Mouse (Mus musculus): ENCODE data around the gene Zfp101.

Gene Zfp101

GRCm38 (mm10) chr17:33394182-33395034, at the start of gene Zfp101:
Gene Zfp101, minus strand, starts transcription at chr17:33394641.
- DNase-seq (ENCODE audit: low read depth, low spot score) = peak; percentile 95

DNA sequence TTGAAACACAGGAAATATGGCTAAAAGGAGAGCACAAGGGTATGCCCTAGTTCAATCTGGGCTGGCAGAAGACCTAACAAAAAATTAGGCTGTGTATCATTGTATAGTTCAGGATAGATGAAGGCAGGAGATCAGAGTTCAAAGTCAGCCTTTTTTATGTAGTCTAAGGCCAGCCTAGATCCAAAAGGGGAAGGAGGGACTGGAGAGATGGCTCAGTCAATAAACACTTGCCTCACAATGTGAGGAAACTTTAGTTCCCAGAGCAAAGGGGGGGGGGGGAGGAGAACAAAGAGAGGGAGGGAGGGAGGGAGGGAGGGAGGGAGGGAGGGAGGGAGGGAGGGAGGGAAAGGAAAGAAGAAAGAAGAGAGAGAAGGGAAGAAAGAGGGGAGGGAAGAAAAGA, 46.7 kb upstream of the Zfp101 start:
- DNase-seq (ENCODE audit: low read depth, low spot score) = no peak

GRCm38 (mm10) chr17:33439922-33440321, 45.5 kb upstream of the Zfp101 start:
- no peak for DNase-seq (ENCODE audit: low read depth, low spot score)

DNA sequence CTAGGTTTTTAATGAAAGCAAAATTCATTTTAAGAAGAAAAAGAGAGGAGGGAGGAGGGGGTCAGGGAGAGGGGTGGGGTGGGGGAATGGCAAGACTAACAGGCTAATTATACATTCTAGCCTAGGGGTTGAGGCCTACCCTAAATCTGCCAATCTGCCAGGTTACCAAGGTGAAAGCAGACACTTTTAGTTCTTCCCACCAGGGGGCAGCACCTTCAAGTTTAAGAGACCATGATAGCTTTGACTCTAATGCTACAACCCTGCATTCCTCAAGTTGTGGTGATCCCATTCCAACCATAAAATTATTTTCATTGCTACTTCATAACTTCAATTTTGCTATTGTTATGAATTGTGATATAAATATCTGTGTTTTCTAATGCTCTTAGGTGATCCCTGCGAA, 44.7 kb upstream of the Zfp101 start:
- peak; percentile 79 for DNase-seq (ENCODE audit: low read depth, low spot score)

DNA sequence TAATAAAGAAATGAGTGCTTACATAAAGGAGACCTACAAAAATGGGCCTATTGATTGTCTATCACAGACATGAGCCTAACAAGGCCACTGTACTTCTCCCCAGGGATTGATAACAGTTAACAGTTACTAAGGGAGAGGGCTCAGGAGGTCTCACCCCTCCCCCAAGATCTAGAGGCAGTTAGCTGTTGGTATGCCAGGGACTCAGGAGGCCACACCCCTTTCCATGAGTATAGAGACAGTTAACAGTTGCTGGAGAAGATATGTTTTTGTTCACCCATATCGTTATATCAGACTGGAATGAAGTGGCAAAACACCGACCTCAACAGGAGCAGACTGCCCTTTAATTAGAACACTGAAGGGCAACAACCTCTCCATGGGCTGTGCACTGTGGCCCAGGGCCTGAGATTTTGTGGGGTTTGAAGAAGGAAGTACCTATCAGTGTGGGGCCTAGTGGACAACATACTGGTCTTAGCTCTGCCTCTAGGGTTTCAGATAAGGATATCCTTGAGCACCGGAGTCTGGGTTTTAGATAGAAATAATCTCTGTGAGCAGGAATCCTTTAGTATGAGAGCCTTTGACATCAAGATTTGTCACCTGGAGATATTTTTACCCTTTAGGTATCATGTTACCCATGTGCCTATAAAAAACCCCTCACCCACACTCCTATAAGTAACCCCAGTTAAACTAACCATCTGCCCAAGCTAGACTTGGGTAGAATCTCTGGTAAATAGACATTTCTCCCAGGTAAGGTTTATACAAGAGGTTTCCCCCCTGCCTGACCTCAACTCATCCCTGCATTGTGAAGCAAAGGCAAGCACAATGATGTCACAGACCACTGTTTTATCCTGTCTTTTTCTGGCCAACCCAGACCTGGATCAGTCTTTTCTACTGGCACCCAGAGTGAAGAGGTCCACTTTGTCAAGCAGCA, 37.8 kb upstream of the Zfp101 start, which contains the start of gene Actl9:
Gene Actl9, plus strand, starts transcription at position 878 of the 928 bp plus-strand sequence.
- no peak for DNase-seq (ENCODE audit: low read depth, low spot score)

DNA sequence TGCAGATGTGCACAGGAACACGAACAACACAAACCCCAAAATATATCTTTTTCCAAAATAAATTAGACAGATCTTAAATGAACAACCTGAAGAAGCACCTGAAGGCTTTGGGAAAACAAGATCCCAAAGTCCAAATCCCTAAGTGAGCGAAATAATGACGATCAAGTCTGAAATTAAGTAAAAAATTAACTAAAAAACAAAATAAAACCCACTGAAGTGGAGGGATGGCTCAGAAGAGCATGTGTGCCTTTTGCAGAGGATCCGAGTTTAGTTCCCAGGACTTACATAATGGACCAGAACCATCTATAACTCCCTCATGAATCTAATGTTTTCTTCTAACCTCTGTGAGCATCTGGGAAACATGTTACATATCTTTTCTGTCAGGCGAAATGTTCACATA, 2.2 kb downstream of the Zfp101 start:
- DNase-seq (ENCODE audit: low read depth, low spot score) = no peak

DNA sequence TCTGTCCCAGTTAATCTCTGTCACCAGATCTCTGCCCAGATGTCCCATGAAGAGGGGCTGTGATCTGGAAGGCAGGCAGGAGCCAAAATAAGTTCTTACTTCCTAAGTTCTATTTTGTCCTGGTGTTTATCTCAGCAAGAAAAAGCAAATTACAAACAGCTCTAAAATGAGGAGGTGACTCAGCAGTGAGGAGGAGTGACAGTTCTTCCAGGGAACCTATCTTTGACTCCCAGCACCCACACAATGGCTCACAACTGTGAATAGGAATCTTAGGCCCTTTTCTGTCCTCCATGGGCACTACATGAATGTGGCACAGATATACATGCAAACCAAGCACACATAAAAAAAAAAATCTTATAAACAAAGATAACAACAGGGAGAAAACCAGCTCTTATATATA, 8.7 kb downstream of the Zfp101 start:
- DNase-seq (ENCODE audit: low read depth, low spot score) = no peak

DNA sequence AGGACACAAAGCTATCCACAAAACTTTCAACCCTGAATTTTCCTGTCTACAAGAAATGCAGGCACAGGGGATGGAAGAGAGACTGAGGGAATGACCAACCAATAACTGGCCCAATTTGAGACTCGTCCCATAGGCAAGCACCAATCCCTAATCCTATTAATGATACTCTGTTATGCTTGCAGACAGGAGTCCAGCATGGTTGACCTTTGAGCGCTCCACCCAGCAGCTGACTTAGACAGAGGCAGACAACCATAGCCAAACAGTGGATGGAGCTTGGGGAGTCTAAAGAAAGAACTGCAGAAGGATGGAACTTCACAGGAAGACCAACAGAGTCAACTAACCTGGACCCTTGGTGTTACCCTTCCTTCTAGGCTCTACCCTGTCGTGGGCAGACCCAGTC, 21.6 kb downstream of the Zfp101 start:
- DNase-seq (ENCODE audit: low read depth, low spot score) = no peak

GRCm38 (mm10) chr17:33358411-33359384, 35.7 kb downstream of the Zfp101 start, which contains the start of gene Zfp81:
Gene Zfp81, minus strand, starts transcription at chr17:33358878.
- peak; percentile 94 for DNase-seq (ENCODE audit: low read depth, low spot score)

- peak; percentile 19 for DNase-seq (ENCODE audit: low read depth, low spot score)
Measured at GRCm38 (mm10) chr17:33352981-33353380, 41.5 kb downstream of the Zfp101 start.

All from ES-CJ7 (cell line).